Mouse (Mus musculus) myocyte (in vitro differentiated cells): ENCODE data around the gene Ipo9. TPM values are rescaled to one million over a fixed set of nuclear protein-coding genes. Genes with fewer than 3 reads are reported as not detected.

Experiments used
- H3K27me3 ChIP-seq: one replicate; pipeline ENCODE4 v1.6.1; 2011; ENCODE audit not compliant: control insufficient read depth, insufficient read depth, insufficient read length
- H3K36me3 ChIP-seq: one replicate; pipeline ENCODE4 v1.6.1; 2011; ENCODE audit not compliant: control insufficient read depth, insufficient read depth
- H3K4me2 ChIP-seq: one replicate; pipeline ENCODE4 v1.6.1; 2011; ENCODE audit warnings: low read depth, control low read depth
- H3K4me3 ChIP-seq: one replicate; pipeline ENCODE4 v1.5.1; 2011; ENCODE audit warnings: mild to moderate bottlenecking, control low read depth, moderate library complexity
- H3K79me2 ChIP-seq: one replicate; pipeline ENCODE4 v1.6.1; 2011; ENCODE audit not compliant: control insufficient read depth, insufficient read depth
- H3ac ChIP-seq: one replicate; pipeline ENCODE4 v1.6.1; 2011; ENCODE audit not compliant: control insufficient read depth, insufficient read length
- CEBPB ChIP-seq: IDR thresholded peaks from 2 replicates; pipeline ENCODE4 v1.6.1; 2011; ENCODE audit warnings: mild to moderate bottlenecking, moderate library complexity; ENCODE audit not compliant: poor library complexity, insufficient read depth, severe bottlenecking
- E2F4 ChIP-seq: IDR thresholded peaks from one replicate; pipeline ENCODE4 v1.6.1; 2011; ENCODE audit warnings: mild to moderate bottlenecking, control low read depth, moderate library complexity; ENCODE audit not compliant: insufficient read depth
- MAX ChIP-seq: IDR thresholded peaks from one replicate; pipeline ENCODE4 v1.6.1; 2011; ENCODE audit warnings: low read depth, mild to moderate bottlenecking, control low read depth
- MYOD1 ChIP-seq, 3 experiments: IDR thresholded peaks; one replicate each; pipeline ENCODE4 v1.6.1; 2011; ENCODE audit warnings: control low read depth in 2 of 3, low read depth in 2 of 3, mild to moderate bottlenecking in 2 of 3, moderate library complexity in 1 of 3; ENCODE audit not compliant: insufficient read length in 2 of 3, control insufficient read depth in 1 of 3
- MYOG ChIP-seq, 3 experiments: IDR thresholded peaks; one replicate each; pipeline ENCODE4 v1.6.1; 2011; ENCODE audit warnings: control low read depth in 2 of 3, low read depth in 2 of 3, mild to moderate bottlenecking in 2 of 3; ENCODE audit not compliant: insufficient read length in 2 of 3, control insufficient read depth in 1 of 3, insufficient read depth in 1 of 3
- POLR2A ChIP-seq: IDR thresholded peaks from one replicate; pipeline ENCODE4 v1.6.1; 2011; ENCODE audit warnings: low read depth, mild to moderate bottlenecking, control low read depth, moderate library complexity; ENCODE audit not compliant: insufficient read length
- POLR2AphosphoS2 ChIP-seq: IDR thresholded peaks from one replicate; pipeline ENCODE4 v1.6.1; 2011; ENCODE audit warnings: low read depth, control low read depth; ENCODE audit not compliant: insufficient read length
- REST ChIP-seq: IDR thresholded peaks from one replicate; pipeline ENCODE4 v1.6.1; 2011; ENCODE audit warnings: mild to moderate bottlenecking, control low read depth, moderate library complexity; ENCODE audit not compliant: insufficient read depth, insufficient read length
- SRF ChIP-seq: IDR thresholded peaks from one replicate; pipeline ENCODE4 v1.6.1; 2011; ENCODE audit warnings: low read depth; ENCODE audit not compliant: control insufficient read depth, insufficient read length
- TCF12 ChIP-seq: IDR thresholded peaks from one replicate; pipeline ENCODE4 v1.6.1; 2011; ENCODE audit warnings: mild to moderate bottlenecking, control low read depth; ENCODE audit not compliant: poor library complexity, insufficient read depth, severe bottlenecking
- TCF3 ChIP-seq: IDR thresholded peaks from one replicate; pipeline ENCODE4 v1.6.1; 2011; ENCODE audit warnings: low read depth, control low read depth; ENCODE audit not compliant: insufficient read length
- USF1 ChIP-seq: IDR thresholded peaks from one replicate; pipeline ENCODE4 v1.6.1; 2011; ENCODE audit warnings: low read depth, mild to moderate bottlenecking, control low read depth, moderate library complexity
- polyA plus RNA-seq: library from polyadenylated mRNA; unstranded; fragments of >200 nt; fragmentation: generic; extraction: Trizol; gene quantifications from one replicate; pipeline ENCODE4 v1.2.1, GENCODE M21; 2012; ENCODE audit warnings: missing spikeins

The Ipo9 gene
- polyA plus RNA-seq, 1 experiment: 55.5 TPM

GRCm38 (mm10) chr1:135341947-135342346, 88.4 kb downstream of the Ipo9 start:
- H3K4me3 ChIP-seq: no peak overlapping the region
- H3K36me3 ChIP-seq: no peaks in the 10 kb centered on the region
- H3K4me2 ChIP-seq: peak overlapping the region; percentile 52
- no peak for TF ChIP-seq TCF3
- no peak for TF ChIP-seq POLR2A
- no peak for TF ChIP-seq CEBPB
- no peak for TF ChIP-seq TCF12
- no peak for TF ChIP-seq MYOD1 (IDR thresholded peaks at IDR 0.05; ENCODE audit: control insufficient read depth in 1 of 3, insufficient read length in 2 of 3, low read depth in 2 of 3)
- TF ChIP-seq POLR2AphosphoS2: no peak
- no peak for TF ChIP-seq REST
- no peak for TF ChIP-seq SRF
- no peak for TF ChIP-seq E2F4
- TF ChIP-seq MAX: no peak
- TF ChIP-seq USF1: no peak
- TF ChIP-seq MYOG (IDR thresholded peaks at IDR 0.05; ENCODE audit: control insufficient read depth in 1 of 3, insufficient read depth in 1 of 3, insufficient read length in 2 of 3, low read depth in 2 of 3): no peak
- no peak overlapping the region for H3ac ChIP-seq
- no peaks in the 10 kb centered on the region for H3K79me2 ChIP-seq
- H3K27me3 ChIP-seq: no peaks in the 10 kb centered on the region

Other genes starting within 250 kb of the Ipo9 start
- gene Elf3, start 171.9 kb downstream of the Ipo9 start, polyA plus RNA-seq: 0.10 TPM
- gene Rnpep, start 146.4 kb downstream of the Ipo9 start, polyA plus RNA-seq: 23.2 TPM
- 172 TPM for gene Timm17a, start 116.7 kb downstream of the Ipo9 start, polyA plus RNA-seq
- 7.1 TPM for gene Lmod1, start 105.7 kb downstream of the Ipo9 start, polyA plus RNA-seq
- gene Shisa4, start 55.3 kb downstream of the Ipo9 start, polyA plus RNA-seq: 92.0 TPM
- 33.7 TPM for gene Nav1, start 176.8 kb upstream of the Ipo9 start, polyA plus RNA-seq